Mouse (Mus musculus) kidney, adult 2 months (tissue): ENCODE data around the gene Itih2.

Source experiments
- CTCF ChIP-seq: fragments of 200-500 bp; conservative IDR thresholded peaks from 2 replicates; pipeline ENCODE4 v1.5.1; 2011; ENCODE audit warnings: low read depth, mild to moderate bottlenecking, control low read depth, low read length, moderate library complexity, mixed read lengths; ENCODE audit not compliant: insufficient read depth, insufficient read length
- POLR2A ChIP-seq: fragments of 200-500 bp; IDR thresholded peaks from one replicate; pipeline ENCODE4 v1.6.1; 2011; ENCODE audit warnings: low read depth, low read length, control low read depth

GRCm38 (mm10) chr2:10087256-10087850 is 43.8 kb downstream of the Itih2 start:
- no peak for TF ChIP-seq CTCF
- TF ChIP-seq POLR2A, result no peak
